Mouse (Mus musculus) effector memory CD4-positive, alpha-beta T cell, adult 7 months (primary cell): ENCODE data around the gene Msx1. TPM values are rescaled to one million over a fixed set of nuclear protein-coding genes. Genes with fewer than 3 reads are reported as not detected.

Experiments
- polyA plus RNA-seq: library from polyadenylated mRNA; unstranded; fragments of 100-300 nt; shearing (Covaris generic); gene quantifications from one replicate; pipeline ENCODE4 v1.2.1, GENCODE M21; 2017

Msx1 gene
- polyA plus RNA-seq, result 0.52 TPM

GRCm38 (mm10) chr5:37824461-37824795 lies at the start of gene Msx1:
TSS of gene Msx1 (minus strand) at chr5:37824583.

Other genes starting within 250 kb of the Msx1 start
- gene Stk32b, start 107.4 kb downstream of the Msx1 start, polyA plus RNA-seq, result not detected
- gene Cytl1, start 89.1 kb downstream of the Msx1 start, polyA plus RNA-seq, result not detected
- 35.2 TPM for gene Stx18, start 214.2 kb upstream of the Msx1 start, polyA plus RNA-seq